Mouse (Mus musculus) liver, adult (tissue): ENCODE measurements around the gene Nectin1.

Experiments
- GATA4 ChIP-seq: IDR thresholded peaks from 2 replicates; pipeline ENCODE4 v1.6.1; 2014; ENCODE audit warnings: mild to moderate bottlenecking, low read length; ENCODE audit not compliant: insufficient replicate concordance

The Nectin1 gene

GRCm38 (mm10) chr9:43743647-43744137, at the start of gene Nectin1:
Gene Nectin1 (plus strand): TSS chr9:43743984.
- no peak for TF ChIP-seq GATA4

- no peak for TF ChIP-seq GATA4
Observed at GRCm38 (mm10) chr9:43698080-43698712, 45.6 kb upstream of the Nectin1 start.

- no peak for TF ChIP-seq GATA4
Observed at GRCm38 (mm10) chr9:43698841-43699240, 44.9 kb upstream of the Nectin1 start.

DNA sequence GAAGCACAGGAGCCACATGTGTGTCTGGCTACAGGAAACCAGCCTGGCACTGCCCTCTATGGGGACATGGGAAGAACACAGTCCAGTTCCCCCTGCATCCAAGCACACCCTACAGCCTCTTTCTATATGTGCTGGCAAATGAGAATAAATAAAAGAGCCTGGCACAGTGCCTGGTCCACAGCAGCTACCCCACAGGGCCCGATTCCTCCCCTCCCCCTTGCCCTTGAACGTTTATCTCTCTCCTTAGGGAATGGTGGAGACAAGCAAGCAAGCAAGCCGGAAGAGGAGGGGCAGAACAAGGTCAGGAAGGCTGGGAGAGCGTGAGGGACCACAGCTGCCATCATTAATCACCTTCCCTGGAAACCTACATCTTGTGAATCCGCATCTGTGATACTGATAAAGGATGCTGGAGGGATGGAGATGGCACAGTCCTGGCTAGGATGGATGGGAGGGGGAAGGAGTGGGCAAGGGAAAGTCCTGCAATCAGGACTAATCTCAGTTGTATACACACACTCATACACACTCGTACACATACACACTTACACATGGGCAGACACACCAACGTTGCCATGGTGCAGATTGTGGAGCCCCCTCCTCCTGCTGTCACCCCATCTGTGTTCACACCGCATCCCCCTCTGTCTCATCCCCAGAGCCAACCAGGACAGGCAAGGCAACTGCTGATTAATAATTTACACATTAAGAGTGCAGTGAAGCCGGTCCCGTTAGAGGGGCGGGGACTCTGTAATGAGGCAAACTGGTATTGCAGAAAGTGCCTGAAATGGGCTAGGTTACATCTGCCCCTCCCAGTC, 44.2 kb upstream of the Nectin1 start:
- TF ChIP-seq GATA4 = no peak

DNA sequence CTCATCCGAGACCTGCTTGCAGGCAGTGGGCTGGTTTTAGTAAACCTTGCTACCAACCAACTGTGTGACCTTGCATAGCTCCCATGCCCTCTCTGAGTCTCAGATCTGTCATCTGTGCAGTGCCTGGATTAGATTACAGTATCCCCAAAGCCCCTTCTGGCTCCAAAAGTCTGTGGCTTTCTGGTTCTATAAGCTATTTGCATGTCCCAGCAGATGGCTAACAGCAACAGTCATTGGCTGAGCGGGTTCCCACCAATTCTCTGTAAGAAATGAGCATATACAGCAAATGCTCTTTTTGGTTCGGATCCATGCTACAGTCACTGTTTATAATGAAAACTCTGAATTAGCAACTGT, 43.6 kb upstream of the Nectin1 start:
- TF ChIP-seq GATA4 = no peak

GRCm38 (mm10) chr9:43701748-43702147, 42.0 kb upstream of the Nectin1 start:
- TF ChIP-seq GATA4 = no peak

DNA sequence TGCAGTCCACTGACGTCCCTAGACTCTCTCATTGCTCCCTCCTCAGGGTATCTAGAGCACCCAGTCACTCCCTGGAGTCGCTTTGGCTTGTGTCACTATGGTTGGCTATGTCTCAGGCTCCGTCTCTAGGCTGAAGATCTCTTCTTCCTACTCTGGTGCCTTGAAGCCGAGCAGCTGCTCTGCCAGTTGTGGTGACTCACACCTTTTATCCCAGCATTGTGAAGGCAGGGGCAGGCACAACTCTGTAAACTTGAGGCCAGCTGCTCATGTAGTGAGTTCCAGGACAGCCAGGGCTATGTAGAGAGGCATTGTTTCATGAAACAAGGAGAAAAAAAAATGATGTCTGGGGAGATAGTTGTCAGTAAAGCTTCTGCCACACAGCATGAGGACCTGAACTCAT, 36.2 kb upstream of the Nectin1 start:
- TF ChIP-seq GATA4 = no peak

GRCm38 (mm10) chr9:43708715-43709114, 35.1 kb upstream of the Nectin1 start:
- TF ChIP-seq GATA4 = peak; percentile 57; the same call in 1 of the 2 replicates

GRCm38 (mm10) chr9:43713432-43713831, 30.4 kb upstream of the Nectin1 start:
- no peak for TF ChIP-seq GATA4

DNA sequence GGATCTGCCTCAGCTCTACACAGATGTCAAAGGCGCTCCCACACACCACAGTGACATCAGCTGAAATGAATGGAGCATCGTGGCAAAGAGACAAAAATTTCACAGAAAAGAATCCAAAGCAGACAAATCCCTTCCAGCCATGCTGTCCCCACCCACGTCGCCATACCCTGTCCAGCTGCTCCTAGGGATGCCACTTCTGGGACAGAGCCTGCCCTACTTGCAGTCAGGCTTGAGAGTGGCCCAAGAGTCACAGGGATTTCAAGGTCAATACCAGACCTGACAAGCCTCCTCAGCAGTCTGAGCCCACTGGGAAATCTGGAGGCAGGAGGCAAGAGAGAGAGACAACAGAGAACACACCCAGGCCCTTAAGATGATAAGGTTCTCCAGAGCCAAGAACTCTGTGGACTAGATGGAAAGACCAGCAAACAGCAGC, 24.4 kb upstream of the Nectin1 start:
- no peak for TF ChIP-seq GATA4

DNA sequence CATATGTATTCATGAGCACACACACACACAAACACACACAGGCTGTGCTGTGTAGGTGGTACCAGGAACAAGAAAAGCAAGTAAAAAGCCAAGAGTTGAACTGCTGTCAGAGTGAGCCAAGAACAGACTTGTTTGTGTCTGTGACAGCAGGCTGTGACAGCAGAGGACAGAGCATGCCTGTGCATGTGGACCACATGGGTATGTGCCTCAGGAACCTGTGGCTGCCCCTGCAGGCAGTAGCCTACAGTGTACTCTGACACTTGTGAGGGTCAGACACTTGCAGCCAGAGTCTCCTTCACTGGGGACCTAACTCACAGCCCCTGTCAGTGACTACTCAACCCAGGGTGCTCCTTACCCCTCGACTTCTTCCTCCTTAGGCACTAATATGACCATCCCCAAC, 23.7 kb upstream of the Nectin1 start:
- TF ChIP-seq GATA4 = no peak

- TF ChIP-seq GATA4 = no peak
Observed at GRCm38 (mm10) chr9:43724093-43724492, 19.7 kb upstream of the Nectin1 start.

DNA sequence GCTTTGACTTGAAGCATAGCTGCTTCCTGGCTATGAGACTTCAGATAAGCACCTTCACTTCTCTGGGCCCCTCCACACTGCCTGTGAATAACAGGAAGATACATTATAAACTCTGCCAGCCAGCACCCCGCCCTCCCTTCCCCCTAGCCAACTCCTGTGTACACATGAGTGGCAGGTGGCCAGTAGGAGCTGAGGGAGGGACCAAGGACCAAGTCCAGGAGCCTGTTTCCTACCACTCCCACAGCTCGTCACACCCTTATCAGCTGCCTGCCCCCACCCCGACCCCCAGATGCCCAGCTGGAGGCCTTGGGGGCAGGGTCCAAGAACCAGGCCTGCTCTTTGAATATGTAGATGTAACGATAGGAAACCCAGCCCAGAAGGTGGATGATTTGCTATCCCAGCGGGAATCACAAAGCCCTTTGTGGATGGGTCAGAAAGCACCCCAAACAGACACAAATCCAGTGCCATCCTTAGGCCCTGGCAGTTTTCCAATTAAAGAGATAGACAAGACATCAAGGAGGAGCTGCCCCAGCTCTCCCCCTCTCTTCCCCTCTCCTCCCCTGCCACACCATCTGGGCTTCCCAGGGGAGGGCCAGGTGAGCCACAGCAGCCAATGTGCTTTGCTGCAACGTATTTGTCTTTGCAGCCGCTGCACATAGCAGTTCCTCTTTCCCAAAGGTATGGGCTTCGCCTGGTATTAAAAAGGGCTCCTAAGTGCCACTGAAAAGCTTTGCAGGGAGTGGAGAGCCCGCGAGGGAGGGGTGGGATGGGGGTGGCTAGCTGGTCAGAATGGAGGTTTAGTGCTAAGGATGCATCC, 14.1 kb upstream of the Nectin1 start:
- no peak for TF ChIP-seq GATA4

GRCm38 (mm10) chr9:43730284-43731027, 13.3 kb upstream of the Nectin1 start:
- TF ChIP-seq GATA4 = no peak

GRCm38 (mm10) chr9:43731880-43732279, 11.9 kb upstream of the Nectin1 start:
- TF ChIP-seq GATA4 = no peak

- TF ChIP-seq GATA4 = no peak
Observed at GRCm38 (mm10) chr9:43732671-43733070, 11.1 kb upstream of the Nectin1 start.

DNA sequence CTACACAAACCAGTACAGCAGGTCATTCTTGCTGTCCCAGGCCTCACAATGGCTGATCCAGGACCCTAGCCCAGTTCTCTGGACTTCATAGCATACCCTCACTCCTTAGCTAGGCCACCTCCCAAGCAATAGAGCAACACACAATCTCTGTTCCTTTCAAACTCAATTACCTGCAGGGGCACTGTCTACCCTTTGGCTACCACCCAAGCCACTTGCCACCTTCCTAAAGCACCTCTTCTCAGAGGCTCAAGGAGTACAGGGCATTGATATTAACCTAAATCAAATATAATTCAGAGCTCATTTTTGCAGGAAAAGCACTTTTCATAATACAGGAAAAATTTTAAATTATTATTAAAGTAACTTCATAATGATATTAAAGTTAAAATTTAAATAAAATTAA, 8.8 kb upstream of the Nectin1 start:
- TF ChIP-seq GATA4 = no peak
